Mouse (Mus musculus) kidney, postnatal 0 days (tissue): ENCODE results near the gene Slc35g2. TPM values are rescaled to one million over a fixed set of nuclear protein-coding genes. Genes with fewer than 3 reads are reported as not detected.

Experiments used
- ATAC-seq: fragments of 200-750 bp; cut with Nextera tagmentation; replicated peaks from 2 replicates; pipeline ENCODE4 v1.8.0; 2017; ENCODE audit warnings: low read depth, moderate number of reproducible peaks, moderate TSS enrichment, moderate library complexity; ENCODE audit not compliant: low FRiP score
- DNase-seq: peaks from one replicate; pipeline ENCODE4 v3.0.0-alpha.2; 2016; ENCODE audit warnings: low spot score
- H3K27ac ChIP-seq: fragments of 300-500 bp; sonication (generic); 2 replicates; pipeline ENCODE4 v1.5.1; 2014; ENCODE audit warnings: mild to moderate bottlenecking
- H3K27me3 ChIP-seq: fragments of 300-500 bp; sonication (generic); 2 replicates; pipeline ENCODE4 v1.6.1; 2014; ENCODE audit warnings: low read length, mixed read lengths; ENCODE audit not compliant: insufficient read depth
- H3K36me3 ChIP-seq: fragments of 300-500 bp; sonication (generic); 2 replicates; pipeline ENCODE4 v1.6.1; 2014; ENCODE audit warnings: low read length, mixed read lengths; ENCODE audit not compliant: insufficient read depth
- H3K4me1 ChIP-seq: fragments of 300-500 bp; sonication (generic); replicated peaks from 2 replicates; pipeline ENCODE4 v1.6.1; 2014; ENCODE audit warnings: antibody characterized with exemption, low read length, mixed read lengths; ENCODE audit not compliant: insufficient read depth
- H3K4me2 ChIP-seq: fragments of 300-500 bp; sonication (generic); 2 replicates; pipeline ENCODE4 v1.6.1; 2014; ENCODE audit warnings: mild to moderate bottlenecking, low read length, moderate library complexity, mixed read lengths
- H3K4me3 ChIP-seq: fragments of 300-500 bp; sonication (generic); replicated peaks from 2 replicates; pipeline ENCODE4 v1.5.1; 2014; ENCODE audit warnings: low read depth, low read length
- H3K9ac ChIP-seq: fragments of 300-500 bp; sonication (generic); 2 replicates; pipeline ENCODE4 v1.6.1; 2014; ENCODE audit warnings: low read depth, low read length
- H3K9me3 ChIP-seq: fragments of 300-500 bp; sonication (generic); replicated peaks from 2 replicates; pipeline ENCODE4 v1.6.1; 2016; ENCODE audit warnings: low read length, inconsistent platforms, mixed read lengths
- CTCF ChIP-seq: IDR thresholded peaks from 2 replicates; pipeline ENCODE4 v1.5.1; 2016; ENCODE audit warnings: antibody characterized with exemption, low read depth, mild to moderate bottlenecking, moderate library complexity
- WGBS: fragments of 180-500 bp; shearing (Covaris S2); extraction: QIAGEN DNeasy Blood & Tissue Kit; methylation state at CpG from one replicate; pipeline ENCODE4 v1.1.7; 2014; 5-methylcytosine and 5-hydroxymethylcytosine counted together
- polyA plus RNA-seq: library from polyadenylated mRNA; unstranded; fragments of >200 nt; fragmentation: Nextera tagmentation; extraction: Ambion mirVana; gene quantifications from 2 replicates; pipeline ENCODE4 v1.2.1, GENCODE M21; 2015

The Slc35g2 gene
- polyA plus RNA-seq, 1 experiment from 2014 or later, result 5.9 TPM

DNA sequence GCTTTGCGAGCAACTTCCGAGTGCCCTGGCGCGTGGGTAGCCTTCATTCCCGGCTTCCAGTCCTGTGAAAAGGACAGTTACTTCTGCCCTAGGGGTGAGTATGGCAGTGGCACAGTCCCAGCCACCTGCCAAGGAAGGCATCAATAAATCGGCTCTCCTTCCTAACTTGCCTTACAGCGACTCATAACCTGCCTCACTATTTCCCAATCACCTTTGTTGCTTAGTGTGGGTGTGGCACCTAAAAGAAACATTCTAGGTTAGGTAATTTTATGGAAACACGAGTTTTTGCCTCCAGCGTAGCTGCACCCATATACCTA is 24.3 kb downstream of the Slc35g2 start:
- TF ChIP-seq CTCF, result no peak
- Histone ChIP-seq H3K27me3 (no peaks in the 10 kb centered on the region), H3K27ac (peak overlapping the region; percentile 95), H3K36me3 (no peaks in the 10 kb centered on the region), H3K4me2 (peak overlapping the region; percentile 80), H3K4me3 (peak overlapping the region; percentile 88), H3K4me1 (peaks cover 10% of the 10 kb centered on the region), H3K9ac (peak overlapping the region; percentile 90), H3K9me3 (no peaks in the 10 kb centered on the region)
- DNase-seq (no peak), ATAC-seq (no peak)
- 4% methylated on average over 9 of the region's 9 CpGs for WGBS

DNA sequence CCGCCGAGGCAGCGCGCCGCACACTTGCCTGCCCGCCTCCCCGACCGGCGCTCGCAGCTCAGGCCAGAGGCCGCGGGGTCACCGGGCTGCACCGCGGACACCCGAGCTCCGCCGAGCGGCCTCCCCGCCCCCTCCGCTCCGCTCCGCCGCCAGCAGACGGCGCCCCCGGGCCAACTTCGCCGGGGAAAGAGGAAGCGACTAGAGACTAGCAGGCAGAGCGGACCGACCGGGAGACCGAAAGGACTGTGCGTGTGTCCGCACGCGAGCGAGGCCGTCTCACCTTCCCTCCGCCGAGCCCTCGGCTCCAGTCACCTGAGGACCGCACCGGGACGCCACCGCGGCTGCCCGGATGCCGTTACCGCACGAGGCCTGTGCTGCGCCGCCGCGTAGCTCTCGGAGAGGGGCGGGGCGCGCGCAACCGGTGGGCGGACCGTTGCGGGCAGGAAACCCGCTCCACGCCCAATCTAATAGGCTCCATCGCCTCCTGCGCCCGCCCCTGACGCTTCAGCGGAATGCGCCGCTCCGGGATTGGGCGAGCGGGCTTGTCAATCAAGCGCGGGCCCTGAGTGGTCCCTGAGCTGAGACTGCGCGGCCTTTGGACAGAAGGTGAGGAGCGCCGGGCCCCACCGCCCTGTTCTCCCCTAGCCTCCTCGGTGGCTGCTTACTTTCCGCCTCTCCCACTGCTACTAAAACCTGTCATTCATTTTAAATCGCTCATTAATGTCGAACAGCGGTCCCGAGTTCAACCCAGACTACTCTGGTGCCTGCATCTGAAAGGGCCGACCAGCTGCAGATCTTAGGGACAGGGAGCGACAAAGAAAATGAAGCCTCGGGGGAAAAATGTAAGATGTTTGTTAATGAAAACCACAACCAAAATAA is 24.9 kb downstream of the Slc35g2 start, which contains the start of gene Nck1:
Gene Nck1, minus strand, starts transcription at position 420 of the 879 bp plus-strand sequence.
- no peaks in the 10 kb centered on the region for H3K27me3 ChIP-seq
- peak; percentile 99 for DNase-seq
- WGBS, result under 1% methylated on average over 74 of the region's 93 CpGs
- peak within 1 kb of the TSS; percentile 90 for H3K9ac ChIP-seq
- H3K4me3 ChIP-seq, result peak within 1 kb of the TSS; percentile 88
- H3K36me3 ChIP-seq, result no peaks in the 10 kb centered on the region
- TF ChIP-seq CTCF, result peak; percentile 64
- peaks cover 10% of the 10 kb centered on the region for H3K4me1 ChIP-seq
- no peaks in the 10 kb centered on the region for H3K9me3 ChIP-seq
- H3K27ac ChIP-seq, result peak within 1 kb of the TSS; percentile 95
- peak within 1 kb of the TSS; percentile 82 for H3K4me2 ChIP-seq
- ATAC-seq, result peak; percentile 100

DNA sequence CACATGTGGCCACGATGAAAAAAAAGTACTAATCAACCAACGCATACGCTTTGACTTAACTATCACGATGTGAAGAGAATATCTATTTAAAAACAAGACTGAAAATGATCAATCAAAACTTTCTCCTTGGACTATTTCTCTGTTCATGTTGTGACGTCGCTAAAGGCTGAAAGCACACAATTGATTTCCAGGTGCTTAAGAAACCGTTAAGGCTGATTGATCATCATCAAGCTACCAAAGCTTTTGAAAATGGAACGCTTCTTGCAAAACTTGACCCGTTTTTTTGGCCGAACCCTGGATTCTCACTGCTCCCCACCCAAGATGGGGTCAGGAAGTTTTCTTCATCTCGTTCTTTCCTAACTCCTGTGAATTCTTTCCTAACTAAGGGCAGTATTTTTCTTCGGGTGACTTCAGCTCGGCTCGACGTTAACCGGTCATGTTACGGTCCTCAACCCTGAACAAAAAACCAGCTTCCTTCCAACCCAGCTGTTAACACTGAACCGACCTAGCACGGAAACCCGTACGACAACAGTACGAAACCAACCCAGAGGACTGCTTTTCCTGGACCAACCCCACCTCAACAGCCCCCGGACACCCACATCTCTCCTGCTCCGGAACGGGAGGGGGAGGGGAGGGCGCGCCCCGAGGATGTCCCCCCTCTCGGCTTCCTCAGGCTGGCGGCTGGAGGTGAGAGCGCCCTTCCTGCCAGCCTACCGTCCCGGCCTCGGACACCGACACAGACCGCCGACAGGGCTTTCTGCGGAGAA is 25.8 kb downstream of the Slc35g2 start:
- DNase-seq, result peak; percentile 70
- Histone ChIP-seq H3K27me3 (no peaks in the 10 kb centered on the region), H3K36me3 (no peaks in the 10 kb centered on the region), H3K4me1 (peaks cover 10% of the 10 kb centered on the region), H3K9me3 (no peaks in the 10 kb centered on the region), H3K4me3 (peak overlapping the region; percentile 88), H3K4me2 (peak overlapping the region; percentile 82), H3K9ac (peak overlapping the region; percentile 90), H3K27ac (peak overlapping the region; percentile 95)
- WGBS, result under 1% methylated on average over 38 of the region's 38 CpGs
- ATAC-seq, result no peak
- TF ChIP-seq CTCF, result no peak

DNA sequence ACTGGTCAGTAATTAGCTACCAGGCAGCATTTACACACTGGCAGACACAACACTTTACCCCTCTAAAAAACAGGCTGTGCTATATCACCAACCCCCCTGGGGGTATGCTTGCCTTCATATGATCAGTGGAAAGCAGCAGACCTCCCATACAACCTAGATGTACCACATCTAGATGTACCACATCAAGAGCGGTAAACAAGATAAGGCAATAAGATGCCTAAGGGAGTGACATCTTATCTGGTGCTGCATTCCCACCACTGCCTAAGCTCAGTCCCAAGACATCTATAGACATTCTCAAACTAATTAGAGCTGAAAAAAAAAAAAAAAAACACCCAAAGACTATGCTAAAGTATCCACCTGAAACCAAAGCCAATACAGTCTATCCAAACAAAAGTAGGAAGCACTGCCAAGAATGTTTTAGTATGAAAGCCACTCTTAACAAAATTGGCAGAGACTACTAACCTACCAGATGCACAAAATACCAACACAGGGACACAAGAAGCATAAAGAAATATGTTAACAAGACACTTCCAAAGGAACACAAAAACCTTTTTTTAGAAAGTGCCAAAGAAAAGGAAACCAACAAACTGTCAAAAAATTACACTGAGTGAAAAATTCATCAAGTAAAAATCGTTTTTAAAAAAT is 35.1 kb downstream of the Slc35g2 start:
- H3K4me2 ChIP-seq, result no peak overlapping the region
- H3K9me3 ChIP-seq, result no peaks in the 10 kb centered on the region
- H3K9ac ChIP-seq, result no peak overlapping the region
- H3K27ac ChIP-seq, result no peak overlapping the region
- ATAC-seq (no peak), DNase-seq (no peak)
- no peaks in the 10 kb centered on the region for H3K4me1 ChIP-seq
- no peak overlapping the region for H3K4me3 ChIP-seq
- no peaks in the 10 kb centered on the region for H3K36me3 ChIP-seq
- WGBS, result 79% methylated on average over 2 of the region's 2 CpGs
- no peak for TF ChIP-seq CTCF
- H3K27me3 ChIP-seq, result no peaks in the 10 kb centered on the region

DNA sequence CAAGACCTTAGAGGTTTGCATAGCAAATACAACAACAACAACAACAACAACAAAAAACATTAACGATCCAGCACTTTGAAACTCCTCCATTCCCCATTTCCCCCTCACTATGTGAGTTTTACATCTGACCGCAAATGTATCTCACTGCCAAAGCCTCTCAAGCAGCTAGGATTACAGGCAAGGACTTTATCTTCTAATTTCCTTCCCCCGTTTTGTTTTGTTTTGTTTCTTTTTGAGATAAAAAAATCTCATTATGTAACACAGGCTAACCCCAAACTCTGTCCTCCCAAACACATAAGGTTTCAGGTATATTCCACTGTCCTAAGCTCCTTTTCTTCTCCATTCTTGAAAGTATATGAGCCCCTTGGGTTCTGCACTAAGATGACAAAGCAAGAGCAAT is 36.2 kb downstream of the Slc35g2 start:
- no peak overlapping the region for H3K27ac ChIP-seq
- no peaks in the 10 kb centered on the region for H3K4me1 ChIP-seq
- H3K9me3 ChIP-seq, result no peaks in the 10 kb centered on the region
- 79% methylated on average over 3 of the region's 3 CpGs for WGBS
- H3K36me3 ChIP-seq, result no peaks in the 10 kb centered on the region
- no peak for ATAC-seq
- no peak for TF ChIP-seq CTCF
- H3K27me3 ChIP-seq, result no peaks in the 10 kb centered on the region
- no peak overlapping the region for H3K9ac ChIP-seq
- DNase-seq, result no peak
- no peak overlapping the region for H3K4me3 ChIP-seq
- H3K4me2 ChIP-seq, result no peak overlapping the region

DNA sequence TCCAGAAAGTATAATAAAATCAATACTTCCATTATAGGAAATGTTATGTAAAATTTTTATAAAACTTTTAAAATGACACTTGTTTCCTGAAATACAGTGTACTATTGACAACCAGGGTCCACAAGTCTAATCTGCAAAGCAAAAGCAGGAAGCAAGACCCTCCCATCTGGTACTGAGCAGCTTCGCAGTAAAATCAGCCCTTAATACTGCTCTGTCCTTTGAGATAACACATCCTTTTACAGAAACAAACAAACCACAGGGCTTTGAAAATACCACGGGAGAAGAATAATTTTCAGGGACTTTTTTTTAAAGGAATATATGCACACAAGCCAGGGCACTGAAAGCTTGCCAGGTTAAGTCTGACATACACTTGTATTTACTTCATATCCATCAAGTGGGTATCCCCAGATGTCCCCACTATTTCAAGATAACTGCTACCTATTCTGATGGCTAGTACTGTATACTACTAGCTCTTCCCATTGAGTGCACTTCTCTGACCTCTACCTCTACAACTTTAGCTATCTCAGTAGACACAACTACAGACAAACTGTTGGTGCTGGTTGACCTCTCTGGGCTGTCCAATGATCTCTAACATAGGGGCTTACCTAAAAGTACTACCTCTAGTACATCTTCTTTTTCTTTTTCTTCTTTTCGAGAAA is 37.9 kb downstream of the Slc35g2 start:
- no peaks in the 10 kb centered on the region for H3K27me3 ChIP-seq
- no peak overlapping the region for H3K4me2 ChIP-seq
- H3K27ac ChIP-seq, result no peak overlapping the region
- DNase-seq (no peak), ATAC-seq (no peak)
- H3K36me3 ChIP-seq, result no peaks in the 10 kb centered on the region
- TF ChIP-seq CTCF, result no peak
- WGBS, result 67% methylated on average over 3 of the region's 3 CpGs
- H3K4me3 ChIP-seq, result no peak overlapping the region
- H3K9me3 ChIP-seq, result no peaks in the 10 kb centered on the region
- H3K4me1 ChIP-seq, result no peaks in the 10 kb centered on the region
- H3K9ac ChIP-seq, result no peak overlapping the region
